Mouse (Mus musculus) ES-E14 (cell line): Measurements from ENCODE around the gene Cracr2a.

Experiments
- CHD2 ChIP-seq: IDR thresholded peaks from 2 replicates; pipeline ENCODE4 v1.6.1; 2014; ENCODE audit warnings: mild to moderate bottlenecking, low read depth, low read length, inconsistent platforms
- HCFC1 ChIP-seq: IDR thresholded peaks from 2 replicates; pipeline ENCODE4 v1.6.1; 2012; ENCODE audit warnings: low read length, inconsistent platforms, borderline replicate concordance; ENCODE audit not compliant: insufficient read depth
- MAFK ChIP-seq: IDR thresholded peaks from 2 replicates; pipeline ENCODE4 v1.6.1; 2014; ENCODE audit warnings: mild to moderate bottlenecking, low read depth, low read length, inconsistent platforms; ENCODE audit not compliant: insufficient read depth
- ZC3H11A ChIP-seq: IDR thresholded peaks from 2 replicates; pipeline ENCODE4 v1.6.1; 2012; ENCODE audit warnings: low read depth, mild to moderate bottlenecking, inconsistent platforms, low read length, borderline replicate concordance
- ZNF384 ChIP-seq: IDR thresholded peaks from 2 replicates; pipeline ENCODE4 v1.6.1; 2012; ENCODE audit warnings: low read depth, low read length, inconsistent platforms

DNA sequence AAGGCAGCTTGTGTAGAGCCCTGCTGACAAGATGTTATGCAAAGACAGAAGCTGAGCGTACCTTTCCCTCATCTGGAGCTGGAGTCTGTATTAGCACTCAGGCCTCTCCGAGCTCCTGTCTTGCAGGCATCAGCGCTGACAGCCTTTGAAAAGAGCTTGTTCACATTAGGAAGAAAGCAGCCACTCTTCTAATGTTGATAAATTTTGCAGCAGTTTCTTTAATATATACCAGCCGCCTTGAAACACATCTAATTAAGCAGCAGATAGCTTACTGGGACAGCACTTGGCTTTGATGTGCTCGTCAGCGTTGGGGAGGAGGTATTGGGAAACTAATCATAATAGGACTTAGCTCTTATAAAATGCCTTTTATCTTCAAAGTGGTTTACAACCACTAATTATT lies 38.1 kb downstream of the Cracr2a start:
- TF ChIP-seq ZNF384: no peak
- no peak for TF ChIP-seq CHD2
- TF ChIP-seq MAFK: no peak
- no peak for TF ChIP-seq HCFC1
- TF ChIP-seq ZC3H11A: no peak
